Mouse (Mus musculus): ENCODE data around the gene Ncoa7. TPM values are rescaled to one million over a fixed set of nuclear protein-coding genes. Genes with fewer than 3 reads are reported as not detected.

The Ncoa7 gene
- polyA plus RNA-seq, 1 experiment: 2.4 TPM

- H3K4me1 ChIP-seq (ENCODE audit: control insufficient read depth, insufficient read depth, insufficient read length, low read length): peaks cover 6% of the 10 kb centered on the region; the same call in 1 of the 2 replicates
- H3K27ac ChIP-seq (ENCODE audit: insufficient read depth, low read depth, low read length): peak overlapping the region; percentile 69
- 39% methylated on average over 5 of the region's 5 CpGs for WGBS
- no peak overlapping the region for H3K4me3 ChIP-seq (ENCODE audit: low read depth, low read length)
- H3K27me3 ChIP-seq (ENCODE audit: control insufficient read depth, insufficient read depth, low read length): no peaks in the 10 kb centered on the region
- no peaks in the 10 kb centered on the region for H3K36me3 ChIP-seq (ENCODE audit: control insufficient read depth, insufficient read depth, low read length)
- no peak for TF ChIP-seq CTCF (IDR thresholded peaks at IDR 0.05; ENCODE audit: extremely low read depth, insufficient read length, insufficient replicate concordance, low read depth, low read length)
- TF ChIP-seq POLR2A (IDR thresholded peaks at IDR 0.05; ENCODE audit: low read depth, low read length): no peak
Observed at GRCm38 (mm10) chr10:30771417-30772158, 31.5 kb downstream of the Ncoa7 start.

- peaks cover 6% of the 10 kb centered on the region; the same call in 1 of the 2 replicates for H3K4me1 ChIP-seq (ENCODE audit: control insufficient read depth, insufficient read depth, insufficient read length, low read length)
- H3K27ac ChIP-seq (ENCODE audit: insufficient read depth, low read depth, low read length): no peak overlapping the region
- H3K27me3 ChIP-seq (ENCODE audit: control insufficient read depth, insufficient read depth, low read length): no peaks in the 10 kb centered on the region
- WGBS: 88% methylated on average over 1 of the region's 1 CpGs
- TF ChIP-seq CTCF (IDR thresholded peaks at IDR 0.05; ENCODE audit: extremely low read depth, insufficient read length, insufficient replicate concordance, low read depth, low read length): no peak
- no peak for TF ChIP-seq POLR2A (IDR thresholded peaks at IDR 0.05; ENCODE audit: low read depth, low read length)
- no peak overlapping the region for H3K4me3 ChIP-seq (ENCODE audit: low read depth, low read length)
- no peaks in the 10 kb centered on the region for H3K36me3 ChIP-seq (ENCODE audit: control insufficient read depth, insufficient read depth, low read length)
Observed at GRCm38 (mm10) chr10:30768820-30769219, 34.3 kb downstream of the Ncoa7 start.

GRCm38 (mm10) chr10:30768250-30768649 lies 34.9 kb downstream of the Ncoa7 start:
- Histone ChIP-seq H3K4me3 (ENCODE audit: low read depth, low read length) (no peak overlapping the region), H3K27ac (ENCODE audit: insufficient read depth, low read depth, low read length) (no peak overlapping the region), H3K27me3 (ENCODE audit: control insufficient read depth, insufficient read depth, low read length) (no peaks in the 10 kb centered on the region), H3K4me1 (ENCODE audit: control insufficient read depth, insufficient read depth, insufficient read length, low read length) (peaks cover 5% of the 10 kb centered on the region; the same call in 1 of the 2 replicates), H3K36me3 (ENCODE audit: control insufficient read depth, insufficient read depth, low read length) (no peaks in the 10 kb centered on the region)
- TF ChIP-seq POLR2A (IDR thresholded peaks at IDR 0.05; ENCODE audit: low read depth, low read length): no peak
- no peak for TF ChIP-seq CTCF (IDR thresholded peaks at IDR 0.05; ENCODE audit: extremely low read depth, insufficient read length, insufficient replicate concordance, low read depth, low read length)
- WGBS: 83% methylated on average over 3 of the region's 3 CpGs

GRCm38 (mm10) chr10:30763179-30763770 lies 39.9 kb downstream of the Ncoa7 start:
- 48% methylated on average over 8 of the region's 8 CpGs for WGBS
- H3K36me3 ChIP-seq (ENCODE audit: control insufficient read depth, insufficient read depth, low read length): no peaks in the 10 kb centered on the region
- no peak overlapping the region for H3K27ac ChIP-seq (ENCODE audit: insufficient read depth, low read depth, low read length)
- peaks cover 3% of the 10 kb centered on the region; the same call in 1 of the 2 replicates for H3K4me1 ChIP-seq (ENCODE audit: control insufficient read depth, insufficient read depth, insufficient read length, low read length)
- no peaks in the 10 kb centered on the region for H3K27me3 ChIP-seq (ENCODE audit: control insufficient read depth, insufficient read depth, low read length)
- TF ChIP-seq POLR2A (IDR thresholded peaks at IDR 0.05; ENCODE audit: low read depth, low read length): no peak
- no peak; the same call in 1 of the 2 replicates for TF ChIP-seq CTCF (IDR thresholded peaks at IDR 0.05; ENCODE audit: extremely low read depth, insufficient read length, insufficient replicate concordance, low read depth, low read length)
- H3K4me3 ChIP-seq (ENCODE audit: low read depth, low read length): no peak overlapping the region

GRCm38 (mm10) chr10:30762284-30762964 lies 40.7 kb downstream of the Ncoa7 start:
- 72% methylated on average over 4 of the region's 4 CpGs for WGBS
- Histone ChIP-seq H3K36me3 (ENCODE audit: control insufficient read depth, insufficient read depth, low read length) (no peaks in the 10 kb centered on the region), H3K4me1 (ENCODE audit: control insufficient read depth, insufficient read depth, insufficient read length, low read length) (peaks cover 3% of the 10 kb centered on the region; the same call in 1 of the 2 replicates), H3K27ac (ENCODE audit: insufficient read depth, low read depth, low read length) (no peak overlapping the region), H3K27me3 (ENCODE audit: control insufficient read depth, insufficient read depth, low read length) (no peaks in the 10 kb centered on the region), H3K4me3 (ENCODE audit: low read depth, low read length) (no peak overlapping the region)
- no peak for TF ChIP-seq CTCF (IDR thresholded peaks at IDR 0.05; ENCODE audit: extremely low read depth, insufficient read length, insufficient replicate concordance, low read depth, low read length)
- no peak for TF ChIP-seq POLR2A (IDR thresholded peaks at IDR 0.05; ENCODE audit: low read depth, low read length)

- 25% methylated on average over 8 of the region's 8 CpGs for WGBS
Observed at GRCm38 (mm10) chr10:30759360-30760147, 43.6 kb downstream of the Ncoa7 start.

More at GRCm38 (mm10) chr10:30759360-30760147, 43.6 kb downstream of the Ncoa7 start:
- H3K4me1 ChIP-seq (ENCODE audit: control insufficient read depth, insufficient read depth, insufficient read length, low read length): peaks cover 3% of the 10 kb centered on the region; the same call in 1 of the 2 replicates
- H3K4me3 ChIP-seq (ENCODE audit: low read depth, low read length): no peak overlapping the region
- no peak overlapping the region for H3K27ac ChIP-seq (ENCODE audit: insufficient read depth, low read depth, low read length)
- no peaks in the 10 kb centered on the region for H3K36me3 ChIP-seq (ENCODE audit: control insufficient read depth, insufficient read depth, low read length)
- TF ChIP-seq POLR2A (IDR thresholded peaks at IDR 0.05; ENCODE audit: low read depth, low read length): no peak
- TF ChIP-seq CTCF (IDR thresholded peaks at IDR 0.05; ENCODE audit: extremely low read depth, insufficient read length, insufficient replicate concordance, low read depth, low read length): no peak
- no peaks in the 10 kb centered on the region; the same call in 1 of the 2 replicates for H3K27me3 ChIP-seq (ENCODE audit: control insufficient read depth, insufficient read depth, low read length)

Data from small intestine, adult 2 months (tissue).